Mouse (Mus musculus): ENCODE measurements around the gene Pdcd4.

DNA sequence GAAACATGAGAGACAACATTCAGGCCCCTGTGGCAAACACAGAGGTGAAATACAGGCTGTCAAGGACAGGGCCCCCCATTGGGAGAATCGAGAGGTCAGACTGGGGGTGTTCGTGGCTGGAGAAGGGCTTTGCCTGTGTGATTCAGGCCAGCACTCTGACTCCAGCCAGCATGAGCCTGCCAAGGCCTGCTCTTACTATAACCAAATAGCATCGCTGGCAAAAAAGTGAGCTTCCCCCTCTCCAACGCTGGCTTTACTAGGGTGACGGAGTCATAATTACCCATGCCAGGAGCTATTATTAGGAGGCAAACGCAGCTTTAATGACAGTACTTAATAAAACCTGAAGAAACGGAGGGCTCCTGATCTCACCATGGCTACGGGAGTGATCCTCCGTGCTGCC, 35.2 kb upstream of the Pdcd4 start:
- TF ChIP-seq POLR2A (IDR thresholded peaks at IDR 0.05; ENCODE audit: borderline replicate concordance, extremely low read depth, insufficient read depth, insufficient read length, poor library complexity, severe bottlenecking): no peak
- TF ChIP-seq CTCF (IDR thresholded peaks at IDR 0.05; ENCODE audit: borderline replicate concordance, extremely low read depth, insufficient read depth, insufficient read length): no peak

Measured in brain, embryonic 14.5 days (tissue).